14 mouse cellular contexts compared by ENCODE assay signal in the genomic region with DNA sequence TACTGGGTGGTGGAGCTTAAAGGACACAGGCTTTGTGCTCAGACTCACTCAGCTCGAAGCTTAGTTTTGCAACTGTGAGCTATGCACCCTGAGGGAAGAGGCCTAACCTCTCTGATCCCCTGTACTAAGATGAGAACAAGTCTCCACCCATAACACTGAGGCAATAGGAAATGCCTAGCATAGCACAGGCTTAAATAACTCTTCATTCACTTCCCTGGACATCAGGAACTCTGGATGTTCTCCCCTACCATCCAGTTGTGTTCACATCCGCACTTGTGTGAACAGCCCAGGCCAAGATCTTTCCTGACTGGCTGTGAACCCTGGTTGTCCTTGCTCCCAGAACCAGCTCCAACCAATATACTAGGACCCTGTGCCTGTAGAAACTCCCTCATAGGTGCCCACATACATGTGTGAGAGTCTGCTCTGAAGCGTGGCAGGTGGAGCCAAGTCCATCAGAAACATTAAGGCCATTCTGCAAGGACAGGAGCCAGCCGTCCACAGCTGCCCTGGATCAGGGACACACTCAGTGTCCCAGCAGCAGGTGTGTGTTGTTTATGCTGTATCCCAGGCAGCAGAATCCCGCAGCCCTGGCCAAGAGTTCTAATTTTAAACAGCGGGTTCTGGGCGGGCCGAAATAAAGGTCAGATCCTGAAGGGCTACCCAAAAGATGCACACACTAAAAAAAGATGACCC.
DNase-seq lines count a peak whose midpoint lies in the region; ATAC-seq lines count a peak whose summit lies in the region.
"Had no signal": no experiment of that assay in that cellular context is flagged by ENCODE, and none has a peak within 500 bp of the region (broad histone marks: within the 10 kb centered on the region; RNA-seq: fewer than 3 reads in every experiment).

No protein-coding gene starts in this region.

- 58% methylated on average over 8 of the region's 8 CpGs for WGBS in heart, embryonic 12.5 days
- 64% methylated on average over 8 of the region's 8 CpGs for WGBS in lung, embryonic 16.5 days

- peaks cover 37% of the 10 kb centered on the region for H3K4me1 ChIP-seq in heart, embryonic 12.5 days (replicated peaks)
- H3K4me1 ChIP-seq in lung, embryonic 16.5 days (replicated peaks; ENCODE audit: control insufficient read depth, insufficient read depth, low read length) = 0 out of 2 replicates have a peak, but pooled peaks cover 3% of the 10 kb centered on the region

- H3K27me3 ChIP-seq in heart, embryonic 12.5 days (replicated peaks) = no peaks in the 10 kb centered on the region
- no peaks in the 10 kb centered on the region for H3K27me3 ChIP-seq in lung, embryonic 16.5 days (ENCODE audit: control insufficient read depth, insufficient read depth, low read depth, low read length)

- H3K9me3 ChIP-seq in heart, embryonic 12.5 days (replicated peaks) = peaks cover 16% of the 10 kb centered on the region
- H3K9me3 ChIP-seq in lung, embryonic 16.5 days (ENCODE audit: control insufficient read depth, low read length) = peaks cover 8% of the 10 kb centered on the region; the same call in 1 of the 2 replicates

- DNase-seq in adrenal gland, postnatal 36 days = peak; percentile 43 to 47
- no peak for DNase-seq in adrenal gland, adult 2 months
- DNase-seq in gastrocnemius, adult 18-20 months (ENCODE audit: low spot score) = peak; percentile 92
- DNase-seq in left cerebral cortex, adult 11 months (ENCODE audit: low spot score) = no peak
- DNase-seq in left cerebral cortex, postnatal 25 days (ENCODE audit: low spot score in 2 of 2) = no peak
- DNase-seq in layer of hippocampus, adult 8-10 months (ENCODE audit: low spot score in 2 of 2) = no peak
- DNase-seq: cerebellum, postnatal 10 days; spleen, adult 18-20 months; thymus, postnatal 14 days had no signal

- intact Hi-C loops in left cerebral cortex, postnatal 25 days (cut with DNase I) = no loop called here

- H3K9ac ChIP-seq in heart, embryonic 12.5 days = no peak overlapping the region
- no peak overlapping the region for H3K9ac ChIP-seq in lung, embryonic 16.5 days (ENCODE audit: low read length)

- H3K4me2 ChIP-seq in heart, embryonic 12.5 days = no peak overlapping the region
- H3K4me2 ChIP-seq in lung, embryonic 16.5 days (ENCODE audit: low read depth, low read length) = no peak overlapping the region

- no peaks in the 10 kb centered on the region for H3K36me3 ChIP-seq in heart, embryonic 12.5 days
- H3K36me3 ChIP-seq in lung, embryonic 16.5 days (ENCODE audit: control insufficient read depth, insufficient read depth, low read length) = no peaks in the 10 kb centered on the region
- H3K36me3 ChIP-seq: G1E had no signal

- no peak for ATAC-seq in heart, embryonic 12.5 days (ENCODE audit: insufficient number of reproducible peaks, low FRiP score)
- peak; percentile 21; the same call in 1 of the 2 replicates for ATAC-seq in lung, embryonic 16.5 days (ENCODE audit: low read depth)
- ATAC-seq: midbrain, embryonic 16.5 days had no signal

- no peak overlapping the region for H3K4me3 ChIP-seq in heart, embryonic 12.5 days
- no peak overlapping the region for H3K4me3 ChIP-seq in lung, embryonic 16.5 days (ENCODE audit: low read length)
- H3K4me3 ChIP-seq: left cerebral cortex, adult 2 months had no signal

- peak overlapping the region; percentile 76 for H3K27ac ChIP-seq in heart, embryonic 12.5 days (ENCODE audit: poor library complexity, severe bottlenecking)
- H3K27ac ChIP-seq in lung, embryonic 16.5 days (ENCODE audit: low read length) = no peak overlapping the region; the same call in 1 of the 2 replicates
- H3K27ac ChIP-seq: left cerebral cortex, adult 2 months had no signal

Comparison
In these comparisons a context has a peak if more than half of its experiments do, and no peak if none do; other contexts are left out.
1. DNase-seq: peak in adrenal gland, postnatal 36 days (2 of 2) and gastrocnemius, adult 18-20 months (single experiment); none in adrenal gland, adult 2 months (single experiment), left cerebral cortex, adult 11 months (single experiment), left cerebral cortex, postnatal 25 days (0 of 2) and layer of hippocampus, adult 8-10 months (0 of 2).